Mouse (Mus musculus): ENCODE results near the gene Emx2. TPM values are rescaled to one million over a fixed set of nuclear protein-coding genes. Genes with fewer than 3 reads are reported as not detected.

The Emx2 gene
- total and polyA plus RNA-seq, 2 experiments from 2014 or later, result 6.6 to 10.5 TPM

GRCm38 (mm10) chr19:59454196-59454595 is 4.0 kb upstream of the Emx2 start:
- Histone ChIP-seq H3K9ac (replicated peaks; ENCODE audit: low read length, poor library complexity, severe bottlenecking) (no peak overlapping the region), H3K27me3 (ENCODE audit: insufficient read depth, low read length) (peaks cover 76% of the 10 kb centered on the region), H3K36me3 (ENCODE audit: insufficient read depth, low read length) (no peaks in the 10 kb centered on the region), H3K4me1 (ENCODE audit: insufficient read depth, low read length) (peaks cover 5% of the 10 kb centered on the region; the same call in 1 of the 2 replicates), H3K9me3 (ENCODE audit: low read length) (no peaks in the 10 kb centered on the region), H3K27ac (ENCODE audit: low read depth, low read length) (no peak overlapping the region), H3K4me2 (ENCODE audit: low read depth, low read length, poor library complexity, severe bottlenecking) (peak overlapping the region; percentile 24; the same call in 1 of the 2 replicates), H3K4me3 (ENCODE audit: low read depth, low read length) (no peak overlapping the region)
- WGBS, result 0% methylated on average over 18 of the region's 18 CpGs
- peak; percentile 92 for TF ChIP-seq CTCF (IDR thresholded peaks at IDR 0.05)
- peak; percentile 61; the same call in 1 of the 2 replicates for ATAC-seq (ENCODE audit: low FRiP score)
- DNase-seq (ENCODE audit: low spot score), result peak; percentile 74

- H3K27ac ChIP-seq (ENCODE audit: low read depth, low read length), result no peak overlapping the region
- TF ChIP-seq CTCF (IDR thresholded peaks at IDR 0.05), result peak; percentile 33
- peaks cover 5% of the 10 kb centered on the region; the same call in 1 of the 2 replicates for H3K4me1 ChIP-seq (ENCODE audit: insufficient read depth, low read length)
- 9% methylated on average over 7 of the region's 7 CpGs for WGBS
- H3K36me3 ChIP-seq (ENCODE audit: insufficient read depth, low read length), result no peaks in the 10 kb centered on the region
- no peaks in the 10 kb centered on the region for H3K9me3 ChIP-seq (ENCODE audit: low read length)
- no peak for DNase-seq (ENCODE audit: low spot score)
- 0 out of 2 replicates have a peak overlapping the region, but pooled peaks have one; percentile 5 for H3K4me3 ChIP-seq (ENCODE audit: low read depth, low read length)
- no peak overlapping the region for H3K9ac ChIP-seq (replicated peaks; ENCODE audit: low read length, poor library complexity, severe bottlenecking)
- peaks cover 75% of the 10 kb centered on the region for H3K27me3 ChIP-seq (ENCODE audit: insufficient read depth, low read length)
- no peak for ATAC-seq (ENCODE audit: low FRiP score)
- peak overlapping the region; percentile 34 for H3K4me2 ChIP-seq (ENCODE audit: low read depth, low read length, poor library complexity, severe bottlenecking)
These were observed 2.5 kb upstream of the Emx2 start for GRCm38 (mm10) chr19:59455671-59456070.

- 0 out of 2 replicates have a peak, but pooled peaks have one; percentile 21 for ATAC-seq (ENCODE audit: low FRiP score)
- Histone ChIP-seq H3K9ac (replicated peaks; ENCODE audit: low read length, poor library complexity, severe bottlenecking) (no peak overlapping the region), H3K9me3 (ENCODE audit: low read length) (no peaks in the 10 kb centered on the region), H3K27ac (ENCODE audit: low read depth, low read length) (peak overlapping the region; percentile 62; the same call in 1 of the 2 replicates), H3K4me2 (ENCODE audit: low read depth, low read length, poor library complexity, severe bottlenecking) (peak overlapping the region; percentile 42), H3K27me3 (ENCODE audit: insufficient read depth, low read length) (peaks cover 73% of the 10 kb centered on the region), H3K4me1 (ENCODE audit: insufficient read depth, low read length) (no peaks in the 10 kb centered on the region), H3K36me3 (ENCODE audit: insufficient read depth, low read length) (no peaks in the 10 kb centered on the region), H3K4me3 (ENCODE audit: low read depth, low read length) (peak overlapping the region; percentile 42)
- no peak for DNase-seq (ENCODE audit: low spot score)
- WGBS, result 2% methylated on average over 23 of the region's 23 CpGs
- no peak for TF ChIP-seq CTCF (IDR thresholded peaks at IDR 0.05)
These were observed 894 bp upstream of the Emx2 start for GRCm38 (mm10) chr19:59457011-59457945.

GRCm38 (mm10) chr19:59458743-59459135 is 567 bp downstream of the Emx2 start:
- no peak for ATAC-seq (ENCODE audit: low FRiP score)
- peak overlapping the region; percentile 70 for H3K27ac ChIP-seq (ENCODE audit: low read depth, low read length)
- WGBS, result under 1% methylated on average over 14 of the region's 15 CpGs

GRCm38 (mm10) chr19:59459158-59459781 is 1.1 kb downstream of the Emx2 start:
- Histone ChIP-seq H3K9ac (replicated peaks; ENCODE audit: low read length, poor library complexity, severe bottlenecking) (peak overlapping the region; percentile 63), H3K36me3 (ENCODE audit: insufficient read depth, low read length) (no peaks in the 10 kb centered on the region), H3K4me2 (ENCODE audit: low read depth, low read length, poor library complexity, severe bottlenecking) (peak overlapping the region; percentile 42), H3K27me3 (ENCODE audit: insufficient read depth, low read length) (peaks cover 72% of the 10 kb centered on the region), H3K4me3 (ENCODE audit: low read depth, low read length) (peak overlapping the region; percentile 42), H3K4me1 (ENCODE audit: insufficient read depth, low read length) (no peaks in the 10 kb centered on the region), H3K9me3 (ENCODE audit: low read length) (no peaks in the 10 kb centered on the region), H3K27ac (ENCODE audit: low read depth, low read length) (peak overlapping the region; percentile 70)
- no peak for TF ChIP-seq CTCF (IDR thresholded peaks at IDR 0.05)
- DNase-seq (ENCODE audit: low spot score), result no peak
- WGBS, result under 1% methylated on average over 71 of the region's 75 CpGs
- no peak for ATAC-seq (ENCODE audit: low FRiP score)

More at GRCm38 (mm10) chr19:59458743-59459135, 567 bp downstream of the Emx2 start:
- Histone ChIP-seq H3K36me3 (ENCODE audit: insufficient read depth, low read length) (no peaks in the 10 kb centered on the region), H3K4me3 (ENCODE audit: low read depth, low read length) (peak overlapping the region; percentile 42), H3K9ac (replicated peaks; ENCODE audit: low read length, poor library complexity, severe bottlenecking) (peak overlapping the region; percentile 63), H3K4me1 (ENCODE audit: insufficient read depth, low read length) (no peaks in the 10 kb centered on the region), H3K4me2 (ENCODE audit: low read depth, low read length, poor library complexity, severe bottlenecking) (peak overlapping the region; percentile 42), H3K9me3 (ENCODE audit: low read length) (no peaks in the 10 kb centered on the region), H3K27me3 (ENCODE audit: insufficient read depth, low read length) (peaks cover 73% of the 10 kb centered on the region)
- TF ChIP-seq CTCF (IDR thresholded peaks at IDR 0.05), result no peak
- DNase-seq (ENCODE audit: low spot score), result no peak

Data from midbrain, postnatal 0 days (tissue).